Mouse (Mus musculus) lung, embryonic 16.5 days (tissue): ENCODE measurements around the gene Rasgef1b. TPM values are rescaled to one million over a fixed set of nuclear protein-coding genes. Genes with fewer than 3 reads are reported as not detected.

Experiments
- ATAC-seq: fragments of 200-750 bp; cut with Nextera tagmentation; 2 replicates; pipeline ENCODE4 v1.8.0; 2017; ENCODE audit warnings: low read depth, mild to moderate bottlenecking, moderate library complexity
- H3K27ac ChIP-seq: fragments of 300-500 bp; sonication (generic); 2 replicates; pipeline ENCODE4 v1.5.1; 2014; ENCODE audit warnings: mild to moderate bottlenecking, control low read depth, low read length
- H3K27me3 ChIP-seq: fragments of 300-500 bp; sonication (generic); 2 replicates; pipeline ENCODE4 v1.6.1; 2014; ENCODE audit warnings: low read depth, low read length, mixed read lengths; ENCODE audit not compliant: control insufficient read depth, insufficient read depth
- H3K36me3 ChIP-seq: fragments of 300-500 bp; sonication (generic); 2 replicates; pipeline ENCODE4 v1.6.1; 2014; ENCODE audit warnings: low read length; ENCODE audit not compliant: control insufficient read depth, insufficient read depth
- H3K4me1 ChIP-seq: fragments of 300-500 bp; sonication (generic); replicated peaks from 2 replicates; pipeline ENCODE4 v1.6.1; 2014; ENCODE audit warnings: low read length, mixed read lengths; ENCODE audit not compliant: control insufficient read depth, insufficient read depth
- H3K4me2 ChIP-seq: fragments of 300-500 bp; sonication (generic); 2 replicates; pipeline ENCODE4 v1.6.1; 2014; ENCODE audit warnings: low read depth, low read length, control low read depth
- H3K4me3 ChIP-seq: fragments of 300-500 bp; sonication (generic); 2 replicates; pipeline ENCODE4 v1.5.1; 2014; ENCODE audit warnings: mild to moderate bottlenecking, low read length, control low read depth
- H3K9ac ChIP-seq: fragments of 300-500 bp; sonication (generic); 2 replicates; pipeline ENCODE4 v1.6.1; 2014; ENCODE audit warnings: low read length, control low read depth
- H3K9me3 ChIP-seq: fragments of 300-500 bp; sonication (generic); 2 replicates; pipeline ENCODE4 v1.6.1; 2016; ENCODE audit warnings: low read length; ENCODE audit not compliant: control insufficient read depth
- WGBS: fragments of 180-500 bp; shearing (Covaris S2); extraction: QIAGEN DNeasy Blood & Tissue Kit; methylation state at CpG from one replicate; pipeline ENCODE4 v1.1.7; 2014; 5-methylcytosine and 5-hydroxymethylcytosine counted together
- polyA plus RNA-seq: library from polyadenylated mRNA; unstranded; fragments of >200 nt; fragmentation: Nextera tagmentation; extraction: Ambion mirVana; gene quantifications from 2 replicates; pipeline ENCODE4 v1.2.1, GENCODE M21; 2015

Rasgef1b gene
- polyA plus RNA-seq, 1 experiment from 2014 or later, result 17.3 TPM

DNA sequence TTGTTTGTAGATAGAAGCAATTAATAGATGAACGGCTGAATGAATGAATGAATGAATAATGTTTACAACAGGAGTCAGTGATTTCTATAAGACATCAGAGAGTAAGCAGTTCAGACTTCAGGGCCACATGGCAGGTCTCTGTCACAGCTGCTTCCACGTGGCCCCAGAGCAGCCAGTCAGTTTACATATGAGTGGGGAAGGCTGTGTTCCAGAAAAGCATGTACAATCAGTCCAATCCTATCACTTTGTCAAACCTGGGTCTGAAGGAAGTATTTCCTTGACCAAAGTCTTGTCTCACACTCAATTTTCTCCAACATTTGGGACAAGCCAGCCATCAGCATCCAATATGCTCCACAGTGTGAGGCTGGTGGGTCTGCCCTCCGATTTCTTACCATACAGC, 278.4 kb downstream of the Rasgef1b start:
- Histone ChIP-seq H3K4me3 (no peak overlapping the region), H3K36me3 (no peaks in the 10 kb centered on the region), H3K27me3 (no peaks in the 10 kb centered on the region), H3K9ac (no peak overlapping the region), H3K4me2 (no peak overlapping the region), H3K4me1 (peaks cover 3% of the 10 kb centered on the region; the same call in 1 of the 2 replicates), H3K27ac (peak overlapping the region; percentile 65; the same call in 1 of the 2 replicates), H3K9me3 (0 out of 2 replicates have a peak, but pooled peaks cover 1% of the 10 kb centered on the region)
- WGBS, result 46% methylated on average over 3 of the region's 3 CpGs
- peak; percentile 91 for ATAC-seq

DNA sequence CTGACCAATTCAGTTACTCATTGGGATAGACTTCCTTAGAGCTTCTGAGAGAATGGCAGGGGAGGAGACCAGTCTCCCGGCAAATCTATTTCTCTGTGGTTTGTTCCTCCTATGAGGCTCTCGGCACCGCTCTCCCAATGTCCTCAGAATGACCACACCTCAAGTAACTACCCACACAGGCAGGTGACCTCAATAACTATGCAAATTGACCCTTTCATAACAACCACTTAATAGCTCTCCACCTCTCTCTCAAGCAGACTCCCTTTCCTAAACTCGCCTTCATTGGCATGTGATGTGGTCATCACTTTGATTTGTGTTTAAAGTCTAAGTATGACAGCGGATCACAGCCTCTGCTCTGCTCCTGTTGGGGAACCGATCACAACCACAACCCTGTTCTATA, 281.4 kb downstream of the Rasgef1b start:
- Histone ChIP-seq H3K36me3 (no peaks in the 10 kb centered on the region), H3K4me2 (no peak overlapping the region), H3K27ac (no peak overlapping the region), H3K27me3 (no peaks in the 10 kb centered on the region), H3K9ac (no peak overlapping the region), H3K4me3 (no peak overlapping the region), H3K4me1 (peaks cover 3% of the 10 kb centered on the region; the same call in 1 of the 2 replicates), H3K9me3 (no peaks in the 10 kb centered on the region)
- ATAC-seq, result no peak
- 78% methylated on average over 6 of the region's 6 CpGs for WGBS

DNA sequence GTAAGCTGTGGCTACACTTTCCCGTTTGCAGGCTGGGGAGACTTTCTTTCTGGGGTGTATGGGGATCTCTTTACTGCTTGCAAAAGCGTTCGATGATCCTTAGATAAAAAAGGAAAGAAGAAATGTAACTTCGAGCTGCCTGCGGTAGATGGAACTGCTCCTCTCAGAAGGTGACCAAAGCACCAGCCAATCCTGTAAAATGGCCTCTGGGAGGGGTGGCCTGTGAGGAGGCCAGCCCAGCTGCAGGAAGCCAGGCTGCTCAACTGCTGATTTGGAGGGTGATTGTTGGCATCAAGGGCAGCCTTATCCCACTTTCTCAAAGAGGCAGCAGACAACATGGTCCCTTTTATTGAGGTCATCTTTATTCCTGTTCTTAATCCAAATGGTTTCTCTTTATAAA, 283.6 kb downstream of the Rasgef1b start:
- no peaks in the 10 kb centered on the region for H3K4me1 ChIP-seq
- H3K27me3 ChIP-seq, result no peaks in the 10 kb centered on the region
- no peak for ATAC-seq
- H3K36me3 ChIP-seq, result no peaks in the 10 kb centered on the region
- WGBS, result 76% methylated on average over 5 of the region's 5 CpGs
- H3K9ac ChIP-seq, result no peak overlapping the region
- no peak overlapping the region for H3K4me3 ChIP-seq
- no peak overlapping the region for H3K4me2 ChIP-seq
- H3K27ac ChIP-seq, result no peak overlapping the region
- H3K9me3 ChIP-seq, result no peaks in the 10 kb centered on the region

- H3K36me3 ChIP-seq, result no peaks in the 10 kb centered on the region
- H3K4me3 ChIP-seq, result no peak overlapping the region
- no peaks in the 10 kb centered on the region for H3K4me1 ChIP-seq
- no peaks in the 10 kb centered on the region for H3K9me3 ChIP-seq
- no peak overlapping the region for H3K9ac ChIP-seq
- WGBS, result 67% methylated on average over 7 of the region's 7 CpGs
- no peak for ATAC-seq
- no peak overlapping the region for H3K4me2 ChIP-seq
- no peaks in the 10 kb centered on the region for H3K27me3 ChIP-seq
- no peak overlapping the region for H3K27ac ChIP-seq
Measured at GRCm38 (mm10) chr5:99444777-99445176, 284.1 kb downstream of the Rasgef1b start.

DNA sequence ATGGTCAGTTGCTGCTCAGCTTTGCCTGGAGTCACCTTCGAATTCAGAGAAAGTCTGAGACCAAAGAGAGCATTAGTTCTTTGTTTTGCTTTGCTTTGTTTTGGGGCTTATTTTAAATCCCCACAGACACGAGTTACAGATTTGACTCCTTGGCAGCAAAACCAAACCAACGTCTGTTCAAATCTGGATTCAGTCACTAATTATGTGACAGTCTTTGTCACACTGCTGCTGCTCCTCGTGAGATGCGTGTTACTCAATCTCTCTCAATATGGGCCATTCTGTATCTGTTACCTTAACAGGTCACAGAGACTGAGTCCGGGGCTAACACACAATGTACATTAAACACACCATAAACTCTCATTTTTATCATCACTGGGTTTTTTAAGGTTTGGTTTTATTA, 288.8 kb downstream of the Rasgef1b start:
- H3K27ac ChIP-seq, result no peak overlapping the region
- H3K4me2 ChIP-seq, result no peak overlapping the region
- 62% methylated on average over 6 of the region's 6 CpGs for WGBS
- 0 out of 2 replicates have a peak, but pooled peaks cover 3% of the 10 kb centered on the region for H3K4me1 ChIP-seq
- no peaks in the 10 kb centered on the region for H3K27me3 ChIP-seq
- no peaks in the 10 kb centered on the region for H3K9me3 ChIP-seq
- H3K36me3 ChIP-seq, result no peaks in the 10 kb centered on the region
- no peak overlapping the region for H3K9ac ChIP-seq
- no peak for ATAC-seq
- no peak overlapping the region for H3K4me3 ChIP-seq

DNA sequence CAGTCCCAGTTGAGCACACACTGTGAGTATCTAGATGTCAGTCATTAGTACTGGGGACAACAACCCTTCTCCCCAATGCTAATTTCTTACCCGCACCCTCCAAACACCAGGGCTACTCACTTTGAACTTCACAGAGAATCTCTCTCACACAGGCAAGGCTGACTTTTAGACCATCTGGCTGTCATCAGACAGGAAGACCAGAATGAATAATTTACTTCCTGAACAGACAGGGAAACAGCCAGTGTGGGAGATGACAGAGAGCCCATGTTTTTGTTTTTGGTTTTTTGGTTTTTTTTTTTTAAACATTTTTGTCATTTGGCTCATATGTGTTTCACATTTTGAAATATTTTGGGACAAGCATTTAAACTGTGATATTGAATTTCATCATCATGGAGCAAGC, 290.3 kb downstream of the Rasgef1b start:
- H3K4me3 ChIP-seq, result no peak overlapping the region
- no peaks in the 10 kb centered on the region for H3K9me3 ChIP-seq
- H3K9ac ChIP-seq, result no peak overlapping the region
- H3K27me3 ChIP-seq, result no peaks in the 10 kb centered on the region
- no peak for ATAC-seq
- 0 out of 2 replicates have a peak, but pooled peaks cover 3% of the 10 kb centered on the region for H3K4me1 ChIP-seq
- no peaks in the 10 kb centered on the region for H3K36me3 ChIP-seq
- no peak overlapping the region for H3K4me2 ChIP-seq
- no peak overlapping the region for H3K27ac ChIP-seq
- 41% methylated on average over 1 of the region's 1 CpGs for WGBS

- WGBS, result 80% methylated on average over 4 of the region's 4 CpGs
- H3K27me3 ChIP-seq, result no peaks in the 10 kb centered on the region
- no peak overlapping the region for H3K9ac ChIP-seq
- no peak for ATAC-seq
- no peaks in the 10 kb centered on the region for H3K9me3 ChIP-seq
- H3K4me1 ChIP-seq, result peaks cover 5% of the 10 kb centered on the region; the same call in 1 of the 2 replicates
- H3K4me2 ChIP-seq, result no peak overlapping the region
- H3K27ac ChIP-seq, result no peak overlapping the region
- H3K36me3 ChIP-seq, result no peaks in the 10 kb centered on the region
- no peak overlapping the region for H3K4me3 ChIP-seq
Measured at GRCm38 (mm10) chr5:99434226-99434625, 294.6 kb downstream of the Rasgef1b start.

- H3K36me3 ChIP-seq, result no peaks in the 10 kb centered on the region
- no peak overlapping the region for H3K27ac ChIP-seq
- no peak overlapping the region for H3K9ac ChIP-seq
- 90% methylated on average over 8 of the region's 8 CpGs for WGBS
- no peak overlapping the region for H3K4me2 ChIP-seq
- no peak overlapping the region for H3K4me3 ChIP-seq
- no peak for ATAC-seq
- no peaks in the 10 kb centered on the region for H3K27me3 ChIP-seq
- H3K4me1 ChIP-seq, result peaks cover 8% of the 10 kb centered on the region
- H3K9me3 ChIP-seq, result no peaks in the 10 kb centered on the region
Measured at GRCm38 (mm10) chr5:99432471-99432870, 296.4 kb downstream of the Rasgef1b start.

DNA sequence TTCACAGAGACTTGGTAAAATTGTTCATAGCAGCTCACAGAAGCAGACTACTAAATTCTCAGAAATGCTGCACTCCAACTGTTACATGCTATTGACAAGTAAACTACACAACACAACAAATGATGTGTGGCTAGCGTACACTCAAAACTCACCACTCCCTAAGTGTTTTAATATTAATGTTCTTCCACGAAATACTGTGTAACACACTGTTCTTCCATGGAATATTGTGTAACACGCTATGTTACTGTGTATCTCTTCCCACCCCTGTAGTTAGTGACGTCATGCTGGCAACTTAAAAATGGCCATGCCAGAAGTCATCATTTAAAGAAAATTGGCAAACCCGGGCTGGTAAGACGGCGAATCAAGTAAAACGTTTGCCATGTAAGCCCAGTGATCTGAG, 299.6 kb downstream of the Rasgef1b start:
- Histone ChIP-seq H3K9ac (no peak overlapping the region), H3K4me1 (peaks cover 8% of the 10 kb centered on the region), H3K9me3 (no peaks in the 10 kb centered on the region), H3K27ac (no peak overlapping the region), H3K4me3 (no peak overlapping the region), H3K4me2 (no peak overlapping the region), H3K27me3 (no peaks in the 10 kb centered on the region), H3K36me3 (no peaks in the 10 kb centered on the region)
- no peak for ATAC-seq
- 70% methylated on average over 8 of the region's 8 CpGs for WGBS

DNA sequence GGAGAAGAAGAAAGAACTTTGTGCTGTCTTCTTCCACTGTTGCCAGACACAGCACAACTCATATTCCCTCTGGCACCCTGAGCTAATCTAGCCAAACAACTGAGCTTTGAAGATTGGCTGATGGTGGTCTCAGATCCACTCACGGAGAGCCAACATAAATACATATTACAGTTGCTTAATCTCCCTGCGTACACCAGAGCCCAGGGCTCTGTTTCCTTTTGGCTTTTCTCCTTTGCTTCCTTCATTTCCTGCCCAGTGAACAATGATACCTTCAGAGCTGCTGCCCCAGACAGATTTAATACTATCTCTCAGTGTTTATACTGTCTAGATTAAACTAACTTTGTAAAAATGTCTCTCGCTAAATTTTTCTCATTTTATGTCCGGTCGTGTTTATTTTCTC, 300.2 kb downstream of the Rasgef1b start:
- Histone ChIP-seq H3K9ac (no peak overlapping the region), H3K9me3 (no peaks in the 10 kb centered on the region), H3K27me3 (no peaks in the 10 kb centered on the region), H3K4me1 (peaks cover 8% of the 10 kb centered on the region), H3K27ac (no peak overlapping the region), H3K36me3 (no peaks in the 10 kb centered on the region), H3K4me2 (no peak overlapping the region), H3K4me3 (no peak overlapping the region)
- ATAC-seq, result 0 out of 2 replicates have a peak, but pooled peaks have one; percentile 23
- 24% methylated on average over 5 of the region's 5 CpGs for WGBS
